Comparison of ENCODE assay signal across 7 mouse cellular contexts in genomic region chr15:85674191-85674984, GRCm38 (mm10).
DNase-seq lines count a peak whose midpoint lies in the region; ATAC-seq and TF ChIP-seq lines count a peak whose summit lies in the region.

No protein-coding gene starts in this region.

- TF ChIP-seq CTCF in kidney, adult 2 months (conservative IDR thresholded peaks at IDR 0.05; ENCODE audit: insufficient read depth, insufficient read length, low read depth, low read length): no peak

- H3K9ac ChIP-seq in embryonic facial prominence, embryonic 15.5 days: peak overlapping the region; percentile 21
- peak overlapping the region; percentile 45 for H3K9ac ChIP-seq in midbrain, embryonic 14.5 days (replicated peaks; ENCODE audit: low read length)

- no peaks in the 10 kb centered on the region for H3K27me3 ChIP-seq in kidney, adult 2 months (replicated peaks; ENCODE audit: control insufficient read depth, insufficient read depth, low read length)
- no peaks in the 10 kb centered on the region for H3K27me3 ChIP-seq in embryonic facial prominence, embryonic 15.5 days
- peaks cover 21% of the 10 kb centered on the region; the same call in 1 of the 2 replicates for H3K27me3 ChIP-seq in midbrain, embryonic 14.5 days (ENCODE audit: control insufficient read depth, insufficient read depth, low read length)

- no peaks in the 10 kb centered on the region; the same call in 1 of the 2 replicates for H3K36me3 ChIP-seq in kidney, adult 2 months (ENCODE audit: control insufficient read depth, insufficient read depth, low read length)
- H3K36me3 ChIP-seq in embryonic facial prominence, embryonic 15.5 days: peaks cover 8% of the 10 kb centered on the region; the same call in 1 of the 2 replicates
- no peaks in the 10 kb centered on the region for H3K36me3 ChIP-seq in midbrain, embryonic 14.5 days (ENCODE audit: control insufficient read depth, insufficient read depth, low read length)

- WGBS in kidney, adult 2 months: 11% methylated on average over 9 of the region's 9 CpGs
- WGBS in embryonic facial prominence, embryonic 15.5 days: 76% methylated on average over 9 of the region's 9 CpGs
- WGBS in midbrain, embryonic 14.5 days: 77% methylated on average over 9 of the region's 9 CpGs

- H3K4me3 ChIP-seq in kidney, adult 2 months (ENCODE audit: insufficient read depth, low read depth, low read length): peak overlapping the region; percentile 76
- H3K4me3 ChIP-seq in embryonic facial prominence, embryonic 15.5 days (replicated peaks): peak overlapping the region; percentile 93
- H3K4me3 ChIP-seq in midbrain, embryonic 14.5 days (replicated peaks; ENCODE audit: low read depth, low read length): peak overlapping the region; percentile 82

- ATAC-seq in embryonic facial prominence, embryonic 15.5 days (ENCODE audit: insufficient number of reproducible peaks, low FRiP score, low TSS enrichment, low read depth): no peak
- no peak for ATAC-seq in midbrain, embryonic 14.5 days (ENCODE audit: low FRiP score, low TSS enrichment)
- ATAC-seq in granulocyte monocyte progenitor cell, adult 5-6 weeks (replicated peaks; ENCODE audit: poor library complexity, severe bottlenecking): no peak

- peak overlapping the region; percentile 81 for H3K4me2 ChIP-seq in embryonic facial prominence, embryonic 15.5 days (replicated peaks)
- H3K4me2 ChIP-seq in midbrain, embryonic 14.5 days (ENCODE audit: low read length): peak overlapping the region; percentile 80

- DNase-seq in kidney, adult 2 months: peak; percentile 83
- DNase-seq in kidney, postnatal 4 days: no peak
- DNase-seq in NIH3T3 (ENCODE audit: low read depth): peak; percentile 41
- no peak for DNase-seq in midbrain, embryonic 14.5 days
- DNase-seq in adrenal gland, adult 8-10 months: no peak

- TF ChIP-seq POLR2A in kidney, adult 2 months (IDR thresholded peaks at IDR 0.05; ENCODE audit: low read depth, low read length): no peak

- H3K9me3 ChIP-seq in embryonic facial prominence, embryonic 15.5 days (replicated peaks): no peaks in the 10 kb centered on the region
- H3K9me3 ChIP-seq in midbrain, embryonic 14.5 days (ENCODE audit: control insufficient read depth, low read length): no peaks in the 10 kb centered on the region

- peak overlapping the region; percentile 83 for H3K27ac ChIP-seq in kidney, adult 2 months (ENCODE audit: insufficient read depth, low read depth, low read length)
- no peak overlapping the region for H3K27ac ChIP-seq in embryonic facial prominence, embryonic 15.5 days (replicated peaks)
- H3K27ac ChIP-seq in midbrain, embryonic 14.5 days (replicated peaks; ENCODE audit: low read depth, low read length): no peak overlapping the region; the same call in 1 of the 2 replicates

- H3K4me1 ChIP-seq in kidney, adult 2 months (ENCODE audit: control insufficient read depth, insufficient read depth, low read length): peaks cover 34% of the 10 kb centered on the region
- H3K4me1 ChIP-seq in embryonic facial prominence, embryonic 15.5 days: peaks cover 65% of the 10 kb centered on the region
- peaks cover 30% of the 10 kb centered on the region for H3K4me1 ChIP-seq in midbrain, embryonic 14.5 days (ENCODE audit: control insufficient read depth, insufficient read depth, low read length)

Comparison
In these comparisons a context has a peak if more than half of its experiments do, and no peak if none do; other contexts are left out.
1. DNase-seq: peak in kidney, adult 2 months (single experiment) and NIH3T3 (single experiment); none in kidney, postnatal 4 days (0 of 2), midbrain, embryonic 14.5 days (single experiment) and adrenal gland, adult 8-10 months (single experiment).
2. Peak in every context shown above with its lines, with median percentiles within 50 percentile points of each other: H3K4me3 ChIP-seq.